Mouse (Mus musculus): Measurements from ENCODE around the gene S100a7a. TPM values are rescaled to one million over a fixed set of nuclear protein-coding genes. Genes with fewer than 3 reads are reported as not detected.

S100a7a gene
- polyA plus RNA-seq (2014; fragmentation: Illumina TruSeq; extraction: RNeasy Lipid Tissue Mini Kit (QIAGEN cat#74804); ENCODE audit: low read depth, low replicate concordance) = 0.73 TPM

GRCm38 (mm10) chr3:90653717-90654116 is at the start of gene S100a7a:
S100a7a (plus strand) TSS chr3:90654017.

GRCm38 (mm10) chr3:90608223-90608622 is 45.6 kb upstream of the S100a7a start, which contains the start of gene S100a5:
S100a5 (plus strand) TSS chr3:90608523.

GRCm38 (mm10) chr3:90612728-90613291 is 41.0 kb upstream of the S100a7a start, which contains the start of gene S100a6:
S100a6 (plus strand) TSS chr3:90612882.

GRCm38 (mm10) chr3:90668846-90669245 is 15.0 kb downstream of the S100a7a start, which contains the start of gene S100a8:
S100a8 (plus strand) TSS chr3:90668978.

GRCm38 (mm10) chr3:90695613-90696012 is 41.8 kb downstream of the S100a7a start, which contains the start of gene S100a9:
S100a9 (minus strand) TSS chr3:90695721.

Other genes with a start within 250 kb of the S100a7a start
- 33.2 TPM for gene Ints3, start 220.4 kb upstream of the S100a7a start, polyA plus RNA-seq (2014; fragmentation: Illumina TruSeq; extraction: RNeasy Lipid Tissue Mini Kit (QIAGEN cat#74804); ENCODE audit: low read depth, low replicate concordance)
- 28.7 TPM for gene Npr1, start 188.2 kb upstream of the S100a7a start, polyA plus RNA-seq (2014; fragmentation: Illumina TruSeq; extraction: RNeasy Lipid Tissue Mini Kit (QIAGEN cat#74804); ENCODE audit: low read depth, low replicate concordance)
- 60.7 TPM for gene Ilf2, start 177.9 kb upstream of the S100a7a start, polyA plus RNA-seq (2014; fragmentation: Illumina TruSeq; extraction: RNeasy Lipid Tissue Mini Kit (QIAGEN cat#74804); ENCODE audit: low read depth, low replicate concordance)
- gene Snapin, start 163.0 kb upstream of the S100a7a start, polyA plus RNA-seq (2014; fragmentation: Illumina TruSeq; extraction: RNeasy Lipid Tissue Mini Kit (QIAGEN cat#74804); ENCODE audit: low read depth, low replicate concordance) = 66.2 TPM
- 83.0 TPM for gene Chtop, start 144.5 kb upstream of the S100a7a start, polyA plus RNA-seq (2014; fragmentation: Illumina TruSeq; extraction: RNeasy Lipid Tissue Mini Kit (QIAGEN cat#74804); ENCODE audit: low read depth, low replicate concordance)
- 258 TPM for gene S100a1, start 139.6 kb upstream of the S100a7a start, polyA plus RNA-seq (2014; fragmentation: Illumina TruSeq; extraction: RNeasy Lipid Tissue Mini Kit (QIAGEN cat#74804); ENCODE audit: low read depth, low replicate concordance)
- gene S100a13, start 139.6 kb upstream of the S100a7a start, polyA plus RNA-seq (2014; fragmentation: Illumina TruSeq; extraction: RNeasy Lipid Tissue Mini Kit (QIAGEN cat#74804); ENCODE audit: low read depth, low replicate concordance) = 64.5 TPM
- gene S100a14, start 127.2 kb upstream of the S100a7a start, polyA plus RNA-seq (2014; fragmentation: Illumina TruSeq; extraction: RNeasy Lipid Tissue Mini Kit (QIAGEN cat#74804); ENCODE audit: low read depth, low replicate concordance) = 8.3 TPM
- 139 TPM for gene S100a16, start 116.8 kb upstream of the S100a7a start, polyA plus RNA-seq (2014; fragmentation: Illumina TruSeq; extraction: RNeasy Lipid Tissue Mini Kit (QIAGEN cat#74804); ENCODE audit: low read depth, low replicate concordance)
- not detected for gene S100a3, start 93.4 kb upstream of the S100a7a start, polyA plus RNA-seq (2014; fragmentation: Illumina TruSeq; extraction: RNeasy Lipid Tissue Mini Kit (QIAGEN cat#74804); ENCODE audit: low read depth, low replicate concordance)
- gene S100a2, start 63.8 kb upstream of the S100a7a start, polyA plus RNA-seq (2014; fragmentation: Illumina TruSeq; extraction: RNeasy Lipid Tissue Mini Kit (QIAGEN cat#74804); ENCODE audit: low read depth, low replicate concordance) = not detected
- gene Gm42674, start 52.1 kb upstream of the S100a7a start, polyA plus RNA-seq (2014; fragmentation: Illumina TruSeq; extraction: RNeasy Lipid Tissue Mini Kit (QIAGEN cat#74804); ENCODE audit: low read depth, low replicate concordance) = not detected
- 80.2 TPM for gene S100a4, start 50.2 kb upstream of the S100a7a start, polyA plus RNA-seq (2014; fragmentation: Illumina TruSeq; extraction: RNeasy Lipid Tissue Mini Kit (QIAGEN cat#74804); ENCODE audit: low read depth, low replicate concordance)
- not detected for gene S100a5, start 45.5 kb upstream of the S100a7a start, polyA plus RNA-seq (2014; fragmentation: Illumina TruSeq; extraction: RNeasy Lipid Tissue Mini Kit (QIAGEN cat#74804); ENCODE audit: low read depth, low replicate concordance)
- 241 TPM for gene S100a6, start 41.1 kb upstream of the S100a7a start, polyA plus RNA-seq (2014; fragmentation: Illumina TruSeq; extraction: RNeasy Lipid Tissue Mini Kit (QIAGEN cat#74804); ENCODE audit: low read depth, low replicate concordance)
- gene S100a8, start 15.0 kb downstream of the S100a7a start, polyA plus RNA-seq (2014; fragmentation: Illumina TruSeq; extraction: RNeasy Lipid Tissue Mini Kit (QIAGEN cat#74804); ENCODE audit: low read depth, low replicate concordance) = 2.7 TPM
- gene S100a9, start 41.7 kb downstream of the S100a7a start, polyA plus RNA-seq (2014; fragmentation: Illumina TruSeq; extraction: RNeasy Lipid Tissue Mini Kit (QIAGEN cat#74804); ENCODE audit: low read depth, low replicate concordance) = 2.7 TPM
- gene Pglyrp4, start 72.9 kb downstream of the S100a7a start, polyA plus RNA-seq (2014; fragmentation: Illumina TruSeq; extraction: RNeasy Lipid Tissue Mini Kit (QIAGEN cat#74804); ENCODE audit: low read depth, low replicate concordance) = 0.48 TPM
- not detected for gene Gm5849, start 123.9 kb downstream of the S100a7a start, polyA plus RNA-seq (2014; fragmentation: Illumina TruSeq; extraction: RNeasy Lipid Tissue Mini Kit (QIAGEN cat#74804); ENCODE audit: low read depth, low replicate concordance)